Mouse (Mus musculus): ENCODE measurements around the gene Nfib.

- no peak for TF ChIP-seq CTCF (IDR thresholded peaks at IDR 0.05; ENCODE audit: low read depth, low read length)
- no peak for TF ChIP-seq TAL1 (conservative IDR thresholded peaks at IDR 0.05; ENCODE audit: low read depth, low read length)
- TF ChIP-seq POLR2AphosphoS5 (IDR thresholded peaks at IDR 0.05; ENCODE audit: insufficient replicate concordance, low read depth, low read length), result no peak
Observed at GRCm38 (mm10) chr4:82499238-82499637, 206.3 kb downstream of the Nfib start.

Measured in G1E (cell line).